Mouse (Mus musculus): ENCODE measurements around the gene Mesp2. TPM values are rescaled to one million over a fixed set of nuclear protein-coding genes. Genes with fewer than 3 reads are reported as not detected.

Gene Mesp2
- polyA plus RNA-seq, 1 experiment from 2014 or later = 0.76 TPM

DNA sequence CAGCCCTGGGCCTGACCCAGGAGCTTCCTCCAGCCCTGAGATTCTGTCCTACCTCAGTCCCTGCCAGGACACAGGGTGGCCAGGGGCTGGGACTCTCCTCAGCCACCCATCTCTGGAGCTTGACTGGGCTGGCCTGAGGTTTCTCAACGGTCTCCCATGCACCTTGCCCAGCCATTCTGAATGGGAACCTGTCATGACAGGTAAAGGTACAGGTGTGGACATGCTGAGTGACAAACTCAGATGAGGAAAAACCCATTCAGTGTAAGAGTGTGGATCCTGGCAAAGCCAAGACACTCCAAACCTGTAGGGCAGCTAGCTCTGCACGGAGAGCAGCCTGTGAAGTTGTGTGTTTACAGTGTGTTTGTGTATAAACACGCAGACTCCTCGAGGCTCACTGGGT lies 10.2 kb upstream of the Mesp2 start:
- Histone ChIP-seq H3K36me3 (ENCODE audit: control insufficient read depth, insufficient read depth, low read length) (no peaks in the 10 kb centered on the region), H3K4me2 (ENCODE audit: low read depth) (no peak overlapping the region), H3K9me3 (ENCODE audit: control insufficient read depth, low read length) (no peaks in the 10 kb centered on the region), H3K27me3 (ENCODE audit: control insufficient read depth, insufficient read depth, low read length) (no peaks in the 10 kb centered on the region), H3K9ac (ENCODE audit: low read length) (no peak overlapping the region), H3K4me3 (ENCODE audit: low read depth, low read length) (no peak overlapping the region), H3K27ac (ENCODE audit: low read depth, low read length) (no peak overlapping the region), H3K4me1 (ENCODE audit: control insufficient read depth, insufficient read depth, low read length) (no peaks in the 10 kb centered on the region)
- WGBS = 80% methylated on average over 4 of the region's 4 CpGs
- DNase-seq (ENCODE audit: low spot score) (no peak), ATAC-seq (ENCODE audit: insufficient read depth, low FRiP score, low TSS enrichment) (no peak)

DNA sequence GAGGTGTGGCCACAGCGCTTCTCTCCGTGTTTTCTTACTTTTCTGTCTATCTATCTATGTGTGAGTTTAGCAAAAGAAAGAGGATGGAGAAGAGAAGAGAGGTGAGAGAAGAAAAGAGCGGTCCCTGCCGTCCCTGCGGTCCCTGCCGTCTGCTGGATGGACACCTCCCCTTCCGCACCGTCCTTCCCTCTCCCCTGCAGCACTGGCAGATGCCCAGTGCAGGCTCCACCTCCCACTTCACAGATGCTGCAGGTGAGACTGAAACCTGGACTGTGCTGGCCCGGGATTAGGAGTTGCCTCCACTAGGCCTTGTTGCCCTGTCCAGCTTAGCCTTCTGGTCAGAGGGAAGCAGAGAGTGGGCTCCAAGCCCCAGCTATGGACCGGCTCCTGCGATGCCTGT lies 9.1 kb upstream of the Mesp2 start:
- Histone ChIP-seq H3K9ac (ENCODE audit: low read length) (no peak overlapping the region), H3K27me3 (ENCODE audit: control insufficient read depth, insufficient read depth, low read length) (no peaks in the 10 kb centered on the region), H3K4me3 (ENCODE audit: low read depth, low read length) (no peak overlapping the region), H3K4me1 (ENCODE audit: control insufficient read depth, insufficient read depth, low read length) (no peaks in the 10 kb centered on the region), H3K36me3 (ENCODE audit: control insufficient read depth, insufficient read depth, low read length) (no peaks in the 10 kb centered on the region), H3K9me3 (ENCODE audit: control insufficient read depth, low read length) (no peaks in the 10 kb centered on the region), H3K4me2 (ENCODE audit: low read depth) (no peak overlapping the region), H3K27ac (ENCODE audit: low read depth, low read length) (no peak overlapping the region)
- ATAC-seq (ENCODE audit: insufficient read depth, low FRiP score, low TSS enrichment) (no peak), DNase-seq (ENCODE audit: low spot score) (no peak)
- WGBS = 79% methylated on average over 11 of the region's 11 CpGs

DNA sequence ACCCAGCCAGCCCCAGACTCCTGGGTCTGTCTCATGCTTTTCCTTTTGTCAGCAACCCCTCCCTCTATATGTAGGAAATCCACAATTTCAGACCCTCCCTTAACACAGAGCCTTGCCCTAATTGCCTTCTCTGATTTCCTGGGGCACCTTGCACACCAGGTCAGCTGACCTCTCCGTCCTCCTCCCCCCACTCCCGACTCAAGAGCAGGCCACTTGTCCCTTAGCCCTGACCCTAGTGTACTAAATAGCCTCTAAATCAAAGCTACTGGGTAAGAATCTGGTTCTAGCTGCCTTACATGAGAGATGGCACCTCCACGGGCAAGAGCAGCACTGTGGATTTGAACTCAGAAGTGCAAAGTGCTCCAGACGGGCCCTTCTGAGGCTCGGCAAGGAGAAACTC lies 8.5 kb upstream of the Mesp2 start:
- Histone ChIP-seq H3K27me3 (ENCODE audit: control insufficient read depth, insufficient read depth, low read length) (no peaks in the 10 kb centered on the region), H3K9me3 (ENCODE audit: control insufficient read depth, low read length) (no peaks in the 10 kb centered on the region), H3K4me2 (ENCODE audit: low read depth) (no peak overlapping the region), H3K36me3 (ENCODE audit: control insufficient read depth, insufficient read depth, low read length) (no peaks in the 10 kb centered on the region), H3K9ac (ENCODE audit: low read length) (no peak overlapping the region), H3K27ac (ENCODE audit: low read depth, low read length) (no peak overlapping the region), H3K4me3 (ENCODE audit: low read depth, low read length) (no peak overlapping the region), H3K4me1 (ENCODE audit: control insufficient read depth, insufficient read depth, low read length) (no peaks in the 10 kb centered on the region)
- 65% methylated on average over 5 of the region's 5 CpGs for WGBS
- no peak for DNase-seq (ENCODE audit: low spot score)
- no peak for ATAC-seq (ENCODE audit: insufficient read depth, low FRiP score, low TSS enrichment)

DNA sequence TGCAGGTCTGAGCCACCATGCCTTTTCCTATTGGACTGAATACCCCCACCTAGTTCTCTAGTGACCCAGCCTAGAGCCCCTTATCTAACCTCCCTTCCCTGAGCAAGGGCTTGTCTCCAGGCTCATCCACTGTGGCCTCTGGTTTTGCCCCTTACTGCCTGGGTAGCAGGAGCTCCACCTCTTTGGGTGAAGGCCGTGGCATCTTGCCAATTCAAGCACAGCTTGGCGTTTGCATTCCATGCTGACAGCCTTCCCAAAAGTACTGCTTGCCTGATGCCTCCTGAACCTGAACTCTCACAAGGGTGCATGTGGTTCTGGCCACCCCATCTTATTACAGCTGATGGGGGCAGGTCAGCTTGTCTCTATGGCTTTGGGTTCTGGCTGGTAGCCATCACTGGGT lies 6.6 kb upstream of the Mesp2 start:
- Histone ChIP-seq H3K4me1 (ENCODE audit: control insufficient read depth, insufficient read depth, low read length) (no peaks in the 10 kb centered on the region), H3K36me3 (ENCODE audit: control insufficient read depth, insufficient read depth, low read length) (no peaks in the 10 kb centered on the region), H3K9me3 (ENCODE audit: control insufficient read depth, low read length) (no peaks in the 10 kb centered on the region), H3K4me2 (ENCODE audit: low read depth) (no peak overlapping the region), H3K27ac (ENCODE audit: low read depth, low read length) (no peak overlapping the region), H3K9ac (ENCODE audit: low read length) (no peak overlapping the region), H3K4me3 (ENCODE audit: low read depth, low read length) (no peak overlapping the region), H3K27me3 (ENCODE audit: control insufficient read depth, insufficient read depth, low read length) (no peaks in the 10 kb centered on the region)
- no peak for DNase-seq (ENCODE audit: low spot score)
- WGBS = 86% methylated on average over 2 of the region's 2 CpGs
- no peak for ATAC-seq (ENCODE audit: insufficient read depth, low FRiP score, low TSS enrichment)

DNA sequence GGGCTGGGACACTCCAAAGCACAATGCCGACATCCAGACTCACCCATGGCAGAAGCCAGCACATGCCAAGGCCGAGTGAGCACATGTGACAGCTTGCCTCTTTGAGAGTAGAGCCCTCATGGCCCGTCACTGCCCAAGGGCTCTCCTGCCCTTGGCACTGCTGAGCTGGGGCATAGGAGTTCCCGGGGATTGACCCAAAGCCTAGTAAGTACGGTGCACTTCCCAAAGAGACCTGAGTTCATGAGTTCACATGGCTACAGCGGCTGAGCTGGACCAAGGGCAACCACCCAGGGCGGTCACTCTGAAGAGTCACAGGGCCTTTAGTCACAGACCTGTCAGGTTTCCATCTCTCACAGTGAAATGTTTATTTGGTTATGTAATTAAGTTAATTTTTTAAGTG lies 2.0 kb upstream of the Mesp2 start:
- ATAC-seq (ENCODE audit: insufficient read depth, low FRiP score, low TSS enrichment) = no peak
- no peaks in the 10 kb centered on the region for H3K9me3 ChIP-seq (ENCODE audit: control insufficient read depth, low read length)
- no peaks in the 10 kb centered on the region for H3K4me1 ChIP-seq (ENCODE audit: control insufficient read depth, insufficient read depth, low read length)
- no peak overlapping the region for H3K4me3 ChIP-seq (ENCODE audit: low read depth, low read length)
- no peak overlapping the region for H3K4me2 ChIP-seq (ENCODE audit: low read depth)
- peaks cover 3% of the 10 kb centered on the region; the same call in 1 of the 2 replicates for H3K27me3 ChIP-seq (ENCODE audit: control insufficient read depth, insufficient read depth, low read length)
- H3K27ac ChIP-seq (ENCODE audit: low read depth, low read length) = no peak overlapping the region
- 93% methylated on average over 7 of the region's 7 CpGs for WGBS
- no peak for DNase-seq (ENCODE audit: low spot score)
- H3K36me3 ChIP-seq (ENCODE audit: control insufficient read depth, insufficient read depth, low read length) = no peaks in the 10 kb centered on the region
- no peak overlapping the region for H3K9ac ChIP-seq (ENCODE audit: low read length)

DNA sequence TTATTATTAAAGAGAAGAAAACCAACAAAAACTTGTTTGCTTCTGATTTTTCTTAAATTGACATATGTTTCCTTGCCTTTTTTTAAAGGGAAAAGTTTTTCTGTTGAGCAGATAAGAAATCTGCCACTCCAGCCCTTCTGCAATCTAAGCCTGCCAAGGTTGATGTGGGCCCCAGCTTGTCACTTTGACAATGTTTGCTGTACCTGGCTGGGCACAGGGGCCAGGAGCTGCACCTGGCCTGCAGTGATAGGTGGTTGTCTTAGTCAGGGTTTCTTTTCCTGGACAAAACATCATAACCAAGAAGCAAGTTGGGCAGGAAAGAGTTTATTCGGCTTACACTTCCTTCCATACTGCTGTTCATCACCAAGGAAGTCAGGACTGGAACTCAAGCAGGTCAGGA lies 2.9 kb downstream of the Mesp2 start:
- no peak overlapping the region for H3K27ac ChIP-seq (ENCODE audit: low read depth, low read length)
- DNase-seq (ENCODE audit: low spot score) = peak; percentile 3
- no peak overlapping the region for H3K4me3 ChIP-seq (ENCODE audit: low read depth, low read length)
- H3K4me1 ChIP-seq (ENCODE audit: control insufficient read depth, insufficient read depth, low read length) = no peaks in the 10 kb centered on the region
- no peak for ATAC-seq (ENCODE audit: insufficient read depth, low FRiP score, low TSS enrichment)
- H3K36me3 ChIP-seq (ENCODE audit: control insufficient read depth, insufficient read depth, low read length) = no peaks in the 10 kb centered on the region
- no peak overlapping the region for H3K4me2 ChIP-seq (ENCODE audit: low read depth)
- WGBS = 86% methylated on average over 1 of the region's 1 CpGs
- no peaks in the 10 kb centered on the region for H3K9me3 ChIP-seq (ENCODE audit: control insufficient read depth, low read length)
- peaks cover 3% of the 10 kb centered on the region; the same call in 1 of the 2 replicates for H3K27me3 ChIP-seq (ENCODE audit: control insufficient read depth, insufficient read depth, low read length)
- no peak overlapping the region for H3K9ac ChIP-seq (ENCODE audit: low read length)

DNA sequence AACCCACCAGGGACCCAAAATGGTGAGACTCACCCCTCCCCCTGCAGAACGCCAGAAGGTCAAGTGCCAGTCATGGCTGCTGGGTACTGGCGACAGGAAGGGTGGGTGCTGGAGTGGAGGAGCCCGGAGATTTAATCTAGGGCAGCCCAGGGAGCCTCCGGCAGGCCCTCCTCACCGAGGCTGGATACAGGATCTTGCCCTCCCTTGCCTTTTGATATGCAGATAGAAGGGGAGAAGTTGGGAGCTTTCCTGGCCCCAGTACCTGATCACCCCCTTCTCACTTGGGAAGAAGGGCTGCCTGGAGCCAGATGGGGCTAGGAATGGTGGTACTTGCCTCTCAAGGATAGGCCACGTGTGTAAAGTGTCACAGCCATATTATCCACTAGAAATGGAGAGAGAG lies 7.8 kb downstream of the Mesp2 start:
- ATAC-seq (ENCODE audit: insufficient read depth, low FRiP score, low TSS enrichment) = no peak
- H3K27ac ChIP-seq (ENCODE audit: low read depth, low read length) = no peak overlapping the region
- H3K4me2 ChIP-seq (ENCODE audit: low read depth) = no peak overlapping the region
- no peaks in the 10 kb centered on the region for H3K36me3 ChIP-seq (ENCODE audit: control insufficient read depth, insufficient read depth, low read length)
- no peak overlapping the region for H3K4me3 ChIP-seq (ENCODE audit: low read depth, low read length)
- no peak overlapping the region; the same call in 1 of the 2 replicates for H3K9ac ChIP-seq (ENCODE audit: low read length)
- no peaks in the 10 kb centered on the region for H3K9me3 ChIP-seq (ENCODE audit: control insufficient read depth, low read length)
- H3K4me1 ChIP-seq (ENCODE audit: control insufficient read depth, insufficient read depth, low read length) = no peaks in the 10 kb centered on the region
- no peaks in the 10 kb centered on the region for H3K27me3 ChIP-seq (ENCODE audit: control insufficient read depth, insufficient read depth, low read length)
- WGBS = 6% methylated on average over 6 of the region's 6 CpGs
- DNase-seq (ENCODE audit: low spot score) = no peak

DNA sequence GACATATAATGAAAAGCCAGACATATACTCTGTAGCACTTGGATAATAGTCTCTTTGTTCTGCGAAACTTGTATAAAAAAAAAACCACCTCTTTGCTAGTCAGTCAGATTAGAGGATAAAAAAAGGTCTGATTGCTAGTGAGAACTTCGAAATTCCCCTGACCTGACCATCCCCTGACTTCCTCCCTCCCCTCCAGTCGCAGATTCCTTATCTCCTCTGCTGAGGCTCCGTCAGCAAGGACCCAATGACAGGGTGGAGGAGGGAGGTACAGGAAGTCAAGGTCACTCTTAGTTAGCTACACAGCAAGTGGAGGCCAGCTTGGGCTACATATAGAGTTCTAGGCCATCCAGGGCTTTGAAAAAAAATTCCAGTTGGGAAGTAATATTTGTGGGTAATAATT lies 9.0 kb downstream of the Mesp2 start:
- no peak overlapping the region for H3K4me3 ChIP-seq (ENCODE audit: low read depth, low read length)
- no peak overlapping the region for H3K9ac ChIP-seq (ENCODE audit: low read length)
- no peak overlapping the region for H3K27ac ChIP-seq (ENCODE audit: low read depth, low read length)
- 53% methylated on average over 4 of the region's 4 CpGs for WGBS
- H3K36me3 ChIP-seq (ENCODE audit: control insufficient read depth, insufficient read depth, low read length) = no peaks in the 10 kb centered on the region
- H3K9me3 ChIP-seq (ENCODE audit: control insufficient read depth, low read length) = no peaks in the 10 kb centered on the region
- ATAC-seq (ENCODE audit: insufficient read depth, low FRiP score, low TSS enrichment) = no peak
- no peaks in the 10 kb centered on the region for H3K27me3 ChIP-seq (ENCODE audit: control insufficient read depth, insufficient read depth, low read length)
- H3K4me2 ChIP-seq (ENCODE audit: low read depth) = no peak overlapping the region
- no peak for DNase-seq (ENCODE audit: low spot score)
- H3K4me1 ChIP-seq (ENCODE audit: control insufficient read depth, insufficient read depth, low read length) = no peaks in the 10 kb centered on the region

DNA sequence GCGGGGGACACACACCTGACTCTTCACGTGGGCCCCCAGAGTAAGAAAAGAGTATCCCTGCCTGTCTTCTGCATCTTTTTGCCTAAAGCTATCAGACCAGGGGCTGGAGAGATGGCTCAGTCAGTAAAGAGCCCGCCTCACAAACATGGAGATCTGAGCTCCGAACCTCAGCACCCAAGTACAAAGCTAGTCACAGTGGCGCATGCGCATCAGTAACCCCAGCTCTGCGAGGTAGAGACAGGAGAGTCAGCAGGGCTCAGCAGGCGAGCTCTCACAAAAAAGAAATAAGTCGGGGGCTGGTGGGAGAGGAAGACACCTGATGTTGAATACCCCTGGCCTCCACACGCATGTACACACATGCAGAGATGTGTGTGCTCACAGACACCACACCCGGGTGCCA lies 9.5 kb downstream of the Mesp2 start:
- ATAC-seq (ENCODE audit: insufficient read depth, low FRiP score, low TSS enrichment) (no peak), DNase-seq (ENCODE audit: low spot score) (no peak)
- no peak overlapping the region for H3K4me2 ChIP-seq (ENCODE audit: low read depth)
- H3K36me3 ChIP-seq (ENCODE audit: control insufficient read depth, insufficient read depth, low read length) = no peaks in the 10 kb centered on the region
- no peaks in the 10 kb centered on the region for H3K27me3 ChIP-seq (ENCODE audit: control insufficient read depth, insufficient read depth, low read length)
- H3K27ac ChIP-seq (ENCODE audit: low read depth, low read length) = no peak overlapping the region
- no peaks in the 10 kb centered on the region for H3K9me3 ChIP-seq (ENCODE audit: control insufficient read depth, low read length)
- 36% methylated on average over 11 of the region's 11 CpGs for WGBS
- H3K4me3 ChIP-seq (ENCODE audit: low read depth, low read length) = no peak overlapping the region
- H3K9ac ChIP-seq (ENCODE audit: low read length) = no peak overlapping the region
- H3K4me1 ChIP-seq (ENCODE audit: control insufficient read depth, insufficient read depth, low read length) = no peaks in the 10 kb centered on the region

Data from neural tube, embryonic 11.5 days (tissue).